Mouse (Mus musculus) frontal cortex, postnatal 10 days (tissue): ENCODE measurements around the gene Tmc4.
A peak's percentile ranks its signal among the peaks of the same experiment; 100 is the strongest.
"Not testable (repeated sequence)": the region's sequence is repeated elsewhere in the genome, so short reads cannot be mapped to it uniquely, and the experiment has no call there.

Experiments
- DNase-seq, 2 experiments: peaks; one replicate each; pipeline ENCODE4 v3.0.0; 2022; ENCODE audit warnings: low spot score in 2 of 2, mixed read lengths in 1 of 2

Tmc4 gene

DNA sequence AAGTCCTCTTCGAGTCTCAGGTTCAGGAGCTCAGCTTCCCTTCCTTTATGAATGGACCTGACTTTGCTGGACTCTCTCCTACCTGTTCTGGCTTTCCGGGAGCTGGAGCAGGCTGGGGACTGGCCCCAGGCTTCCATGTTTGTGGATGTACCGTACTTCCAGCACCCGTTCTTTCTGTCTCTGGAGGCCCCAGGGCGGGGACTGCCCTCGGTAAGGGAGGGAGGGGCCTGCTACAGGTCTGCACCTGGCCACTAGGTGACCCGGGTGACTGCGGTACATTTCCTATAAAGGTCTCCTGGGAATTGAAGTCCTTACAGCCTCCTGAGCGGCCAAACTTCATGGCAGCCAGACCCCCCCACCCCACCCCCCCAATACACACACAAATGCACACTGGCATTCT is at the start of gene Tmc4:
Gene Tmc4 (minus strand): TSS at position 212 of the 400 bp plus-strand sequence.
- DNase-seq, result no peak

DNA sequence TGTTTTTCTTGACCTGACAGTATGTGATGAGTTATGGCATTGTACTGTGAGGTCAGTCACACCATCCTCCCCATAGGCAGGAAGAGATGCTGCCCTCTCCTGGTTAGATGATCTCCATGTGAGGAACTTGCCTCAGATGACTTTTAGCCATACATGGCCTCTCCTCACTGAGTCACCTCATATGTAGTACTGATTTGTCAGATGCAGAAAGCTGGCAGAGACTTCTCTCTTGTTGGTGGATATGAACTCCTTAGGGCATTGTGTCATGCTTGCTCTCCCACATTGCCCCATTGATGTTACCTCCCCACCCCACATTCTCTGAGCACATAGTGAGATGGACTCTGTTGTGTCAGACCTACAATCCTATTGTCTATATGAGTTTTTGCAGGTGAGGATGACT is 48.1 kb upstream of the Tmc4 start:
- DNase-seq, result not testable (repeated sequence)

DNA sequence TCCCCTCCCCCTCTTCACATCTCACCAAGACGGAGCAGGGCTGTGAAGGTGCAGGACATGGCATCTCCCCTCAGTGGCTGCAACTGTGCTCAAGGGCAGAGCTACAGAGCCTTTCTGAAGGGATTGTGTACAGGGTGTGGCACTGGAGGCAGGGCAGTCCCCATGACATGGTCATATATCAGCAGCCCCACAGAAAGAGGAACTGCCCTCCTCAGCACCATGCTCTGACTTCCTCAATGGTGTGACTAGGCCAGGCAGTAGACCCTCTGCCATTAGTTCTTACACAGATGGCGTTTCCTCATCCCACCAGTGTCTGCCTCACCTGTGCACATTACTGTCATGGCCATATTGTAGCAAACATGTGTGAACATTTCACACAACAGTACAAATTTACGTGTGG is 42.9 kb upstream of the Tmc4 start, which contains the start of gene Pirb:
Gene Pirb (minus strand): TSS at position 124 of the 400 bp plus-strand sequence.
- DNase-seq, result not testable (repeated sequence)

DNA sequence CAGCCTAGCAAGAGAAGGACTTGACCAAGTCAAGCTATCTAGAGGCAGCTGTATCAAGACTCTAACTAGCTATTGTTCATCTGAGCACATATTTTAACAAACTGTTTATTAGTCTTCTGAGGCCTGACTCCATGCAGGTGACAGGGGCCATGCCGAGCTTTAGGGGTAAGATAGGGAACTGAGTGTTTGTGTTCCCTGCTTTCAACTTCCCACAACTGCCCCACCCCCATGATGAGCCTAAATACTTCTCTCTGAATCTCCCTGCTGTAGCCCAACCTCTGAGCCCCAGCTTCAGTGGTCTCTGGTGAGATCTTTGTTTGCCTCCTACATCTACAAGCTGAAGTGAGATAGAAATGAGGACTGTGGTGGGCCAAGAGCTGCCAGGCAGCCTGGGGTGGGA is 37.9 kb upstream of the Tmc4 start:
- DNase-seq, result no peak

DNA sequence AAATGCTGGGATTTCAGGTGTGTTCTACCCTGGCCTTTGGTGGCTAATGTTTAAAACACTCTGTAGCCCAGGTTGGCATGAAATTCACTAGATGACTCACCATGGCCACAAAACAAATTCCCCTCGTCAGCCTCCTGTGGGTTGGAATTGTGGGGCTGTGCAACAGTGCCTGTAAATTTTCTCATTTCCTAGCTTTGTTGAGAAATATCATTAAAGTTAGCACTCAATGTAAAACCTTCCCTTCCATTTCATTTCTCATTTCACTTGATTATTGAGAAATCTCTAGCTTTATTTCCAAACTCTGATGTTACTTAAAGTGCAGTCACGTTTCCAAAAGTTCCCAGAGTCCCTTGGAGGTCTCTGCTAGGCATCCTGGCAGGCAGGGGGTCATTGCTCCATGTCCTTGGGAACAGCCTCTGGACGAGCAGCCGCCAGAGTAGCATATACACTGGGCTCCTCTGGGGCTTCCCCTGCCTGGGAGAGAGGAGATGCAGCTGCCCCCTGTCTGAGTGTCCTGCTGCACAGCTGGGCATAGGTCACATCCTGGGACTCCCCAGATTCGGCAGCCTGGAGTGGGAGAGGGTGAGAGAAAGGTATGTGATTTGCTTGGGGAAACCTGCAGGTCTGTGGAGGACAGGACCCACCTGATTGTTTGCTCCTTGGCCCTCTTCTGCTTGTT is 35.0 kb upstream of the Tmc4 start:
- no peak for DNase-seq

DNA sequence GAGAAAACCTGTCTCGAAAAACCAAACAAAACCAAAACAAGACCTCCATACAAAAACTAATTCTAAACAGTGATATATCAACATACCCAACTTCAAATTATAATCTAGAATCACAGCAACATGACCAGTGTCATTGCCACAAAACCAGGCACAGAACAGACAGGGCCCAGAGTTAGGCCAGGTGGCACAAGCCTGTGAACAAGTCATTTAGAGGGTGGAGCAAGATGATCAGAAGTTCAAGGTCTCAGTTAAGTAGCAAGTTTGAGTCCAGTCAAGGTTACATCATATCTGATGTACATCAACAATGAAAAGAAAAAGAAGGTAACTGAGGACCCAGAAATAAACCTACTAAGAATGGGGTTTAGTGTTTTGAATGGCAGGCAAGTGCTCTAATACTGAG is 31.6 kb upstream of the Tmc4 start:
- DNase-seq, result no peak

DNA sequence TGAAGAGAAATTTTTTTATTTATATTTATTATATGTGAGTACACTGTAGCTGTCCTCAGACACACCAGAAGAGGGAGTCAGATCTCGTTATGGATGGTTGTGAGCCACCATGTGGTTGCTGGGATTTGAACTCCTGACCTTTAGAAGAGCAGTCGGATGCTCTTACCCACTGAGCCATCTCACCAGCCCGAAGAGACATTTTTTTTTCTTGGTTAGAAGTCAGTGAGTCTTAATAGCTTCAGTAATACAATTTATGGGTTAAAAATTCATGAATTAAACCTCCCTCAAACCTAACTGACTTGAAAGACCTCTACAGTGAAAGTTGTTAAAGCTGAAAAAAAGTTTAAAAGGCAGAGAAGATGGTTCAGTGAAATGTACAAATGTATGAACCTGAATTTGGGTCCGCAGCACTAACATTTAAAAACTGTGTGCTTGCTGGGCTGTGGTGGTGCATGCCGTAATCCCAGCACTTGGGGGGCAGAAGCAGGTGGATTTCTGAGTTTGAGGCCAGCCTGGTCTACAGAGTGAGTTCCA is 31.2 kb upstream of the Tmc4 start:
- not testable (repeated sequence) for DNase-seq

DNA sequence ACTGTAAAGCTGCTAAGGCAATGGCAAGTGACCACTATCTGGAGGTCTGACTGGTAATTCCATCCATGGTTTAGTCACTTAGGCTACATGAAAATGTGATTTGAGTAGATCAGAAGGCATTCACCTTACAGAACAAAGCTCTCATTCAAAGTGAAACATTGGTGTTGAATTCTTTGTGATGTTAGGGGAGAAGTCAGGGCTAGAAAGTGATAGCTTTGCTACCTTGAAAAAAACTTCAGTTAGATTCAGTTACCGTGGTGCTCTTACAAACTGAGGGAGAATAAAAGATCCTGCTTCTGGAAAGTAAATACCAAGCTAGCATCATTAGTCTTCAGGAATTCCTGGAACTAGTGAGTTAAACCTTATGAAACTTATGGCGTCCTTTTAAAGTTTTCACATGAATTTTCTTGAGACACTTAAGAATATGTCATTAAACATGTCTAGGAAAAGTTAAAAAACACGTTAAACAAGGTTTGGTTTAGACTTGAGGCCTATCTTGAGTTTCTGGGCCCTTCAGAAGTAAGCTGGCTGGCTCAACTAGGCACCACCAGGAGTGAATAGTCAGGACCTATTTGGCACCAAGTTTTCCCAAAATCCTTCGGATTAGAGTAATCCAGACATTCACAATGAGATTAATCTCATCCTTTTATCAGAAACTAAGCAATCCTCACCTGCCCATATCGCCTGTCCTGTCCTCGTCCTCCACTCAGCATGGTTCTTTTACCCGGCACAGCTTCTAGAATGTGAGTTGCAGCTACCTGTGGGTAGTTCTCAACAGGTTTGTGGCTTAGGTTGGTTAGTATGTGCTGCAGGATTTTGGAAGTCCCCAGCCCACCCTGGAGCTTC is 30.4 kb upstream of the Tmc4 start:
- DNase-seq, result no peak

DNA sequence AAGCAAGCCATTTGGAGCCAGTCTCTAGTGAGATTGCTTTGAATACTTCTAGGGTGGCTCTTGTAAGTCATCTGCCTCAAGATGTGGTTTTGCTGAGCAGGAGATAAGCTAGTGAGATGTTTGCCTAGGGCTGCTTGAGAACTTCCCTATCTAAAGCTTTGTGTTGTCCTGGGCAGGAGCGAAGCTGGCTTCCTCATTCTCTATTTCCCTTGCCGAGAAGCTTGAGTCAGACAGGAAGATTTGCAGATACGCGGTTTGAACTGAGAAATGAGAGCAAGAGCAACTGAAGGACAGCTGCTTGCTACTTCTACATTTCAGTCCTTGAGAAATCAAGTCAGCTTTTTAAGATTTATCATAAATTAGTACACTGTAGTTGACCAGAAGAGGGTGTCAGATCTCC is 29.7 kb upstream of the Tmc4 start:
- no peak for DNase-seq

DNA sequence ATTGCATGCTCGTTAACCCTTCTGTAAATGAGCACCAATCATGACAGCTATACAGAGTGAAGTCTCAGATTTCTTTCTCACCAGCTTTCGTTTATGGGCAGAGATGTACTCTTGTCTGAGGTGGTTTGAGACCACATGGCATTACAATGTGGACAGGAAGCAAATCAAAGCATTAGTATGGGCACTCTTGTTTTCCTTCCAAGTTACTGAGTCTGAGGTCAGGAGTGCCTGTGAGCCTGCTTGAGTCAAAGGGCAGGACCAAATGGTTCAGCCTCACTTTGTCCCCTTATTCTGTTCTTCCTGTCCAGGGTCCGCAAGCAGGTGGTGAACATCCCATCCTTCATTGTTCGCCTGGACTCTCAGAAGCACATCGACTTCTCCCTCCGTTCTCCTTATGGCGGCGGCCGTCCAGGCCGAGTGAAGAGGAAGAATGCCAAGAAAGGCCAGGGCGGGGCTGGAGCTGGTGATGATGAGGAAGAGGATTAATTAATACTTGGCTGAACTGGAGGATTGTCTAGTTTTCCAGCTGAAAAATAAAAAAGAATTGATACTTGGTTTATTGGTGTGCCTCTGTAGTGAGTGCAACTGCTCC is 29.1 kb upstream of the Tmc4 start:
- DNase-seq, result no peak

DNA sequence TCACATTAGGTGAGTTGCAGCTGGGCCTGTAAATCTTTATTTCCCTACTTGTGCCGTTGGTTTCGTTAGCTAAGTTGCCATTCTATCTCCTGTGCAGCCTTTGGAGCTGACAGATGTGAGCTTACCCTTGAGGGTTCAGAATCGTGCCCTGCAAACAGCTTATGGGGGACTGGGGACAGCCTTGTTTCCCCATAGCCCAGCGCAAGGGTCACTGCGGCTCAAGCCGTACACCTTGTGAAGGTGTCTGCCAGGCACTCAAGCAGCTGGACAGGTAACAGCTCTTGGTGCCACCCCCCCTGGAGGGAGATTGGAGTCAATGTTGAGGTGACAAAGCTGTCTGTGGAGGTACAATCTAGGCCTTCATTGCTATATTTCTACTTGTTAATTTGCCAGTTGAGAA is 28.6 kb upstream of the Tmc4 start:
- DNase-seq, result no peak

DNA sequence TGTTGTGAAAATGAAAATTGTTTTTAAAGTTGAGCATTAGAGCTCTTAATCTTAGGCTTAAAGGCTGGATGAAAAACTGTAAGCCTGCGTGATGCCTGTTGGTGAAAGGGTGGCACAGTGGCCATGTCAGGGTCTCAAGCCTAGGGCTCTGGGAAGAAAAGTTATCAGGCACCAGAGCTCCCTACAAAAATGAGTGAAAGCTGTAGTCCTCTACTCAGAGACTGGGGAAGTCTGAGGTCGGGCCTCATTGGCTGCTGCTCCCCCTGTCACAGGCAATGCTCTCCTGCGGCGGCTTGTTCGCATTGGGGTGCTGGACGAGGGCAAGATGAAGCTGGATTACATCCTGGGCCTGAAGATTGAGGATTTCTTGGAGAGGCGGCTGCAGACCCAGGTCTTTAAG is 28.1 kb upstream of the Tmc4 start:
- DNase-seq, result not testable (repeated sequence)

DNA sequence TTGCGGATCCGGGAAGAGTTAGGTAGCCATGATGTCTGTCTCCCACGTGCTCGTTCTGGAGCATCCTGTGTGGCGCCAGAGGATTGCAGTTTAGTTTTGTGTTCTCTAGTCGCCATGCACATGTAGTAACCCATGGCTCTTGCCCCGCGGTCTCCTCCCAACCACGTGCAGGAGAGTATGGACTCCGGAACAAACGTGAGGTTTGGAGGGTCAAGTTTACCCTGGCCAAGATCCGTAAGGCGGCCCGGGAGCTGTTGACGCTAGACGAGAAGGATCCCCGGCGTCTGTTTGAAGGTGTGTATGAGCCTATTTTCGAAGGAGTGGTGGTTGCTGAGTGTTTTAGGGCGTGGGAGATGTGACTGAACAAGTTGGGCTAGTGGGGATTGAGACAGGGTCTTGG is 27.1 kb upstream of the Tmc4 start:
- DNase-seq, result no peak

DNA sequence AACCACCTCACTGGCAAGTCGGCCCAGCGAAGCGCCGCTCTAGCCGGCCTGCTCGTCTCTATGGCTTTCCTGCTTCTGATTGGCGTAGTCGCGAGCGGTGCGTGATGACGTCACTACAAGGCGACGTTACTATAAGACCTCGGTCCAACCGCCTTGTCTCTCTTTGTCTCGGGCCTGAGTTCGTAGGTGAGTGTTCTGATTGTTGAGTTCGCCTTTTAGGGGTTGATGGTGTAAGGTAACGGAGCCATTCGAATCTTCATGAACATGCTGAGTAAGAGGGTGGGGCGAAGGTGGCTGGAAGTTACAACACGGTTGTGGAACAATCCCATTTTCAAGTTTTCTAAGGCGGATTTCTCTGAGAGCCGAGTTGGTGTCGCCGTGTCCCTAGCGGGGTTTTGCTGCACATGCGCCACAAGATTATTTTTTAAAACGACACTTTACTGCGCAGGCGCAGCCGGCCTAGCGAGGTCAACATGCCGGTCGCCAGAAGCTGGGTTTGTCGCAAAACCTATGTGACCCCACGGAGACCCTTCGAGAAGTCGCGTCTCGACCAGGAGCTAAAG is 26.6 kb upstream of the Tmc4 start, which contains the start of gene Rps9:
Gene Rps9 (plus strand): TSS at position 115 of the 563 bp plus-strand sequence.
- peak; percentile 94 to 96 for DNase-seq

DNA sequence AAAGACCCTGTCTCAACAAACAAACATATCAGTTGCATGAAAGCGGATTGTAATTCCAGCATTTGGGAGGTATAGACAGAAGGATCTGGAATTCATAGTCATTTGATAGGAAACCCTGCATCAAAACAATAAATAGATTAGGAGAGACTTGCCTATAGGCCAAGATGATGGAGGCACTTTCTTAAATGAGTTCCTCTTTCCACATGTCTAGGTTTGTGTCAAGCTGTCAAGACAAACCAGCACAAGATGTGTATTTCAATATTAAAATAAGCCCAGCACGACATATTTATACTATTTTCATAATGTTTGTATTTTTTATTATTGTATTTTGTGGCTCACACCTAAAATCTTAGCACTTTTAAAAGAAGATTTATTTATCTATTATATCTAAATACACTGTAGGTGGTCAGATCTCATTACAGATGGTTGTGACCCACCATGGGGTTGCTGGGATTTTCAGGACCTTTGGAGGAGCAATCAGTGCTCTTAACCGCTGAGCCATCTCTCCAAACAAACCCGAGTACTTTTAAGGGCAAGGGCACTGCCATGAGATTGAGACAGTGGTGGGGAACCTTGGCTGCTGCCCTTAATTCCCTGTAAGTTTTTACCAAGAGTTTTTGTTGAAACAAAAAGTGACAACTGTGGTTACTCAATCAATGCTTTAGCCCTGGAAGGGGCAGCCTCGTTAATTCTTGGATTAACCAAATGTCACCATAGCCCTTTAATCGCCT is 26.0 kb upstream of the Tmc4 start:
- no peak for DNase-seq

DNA sequence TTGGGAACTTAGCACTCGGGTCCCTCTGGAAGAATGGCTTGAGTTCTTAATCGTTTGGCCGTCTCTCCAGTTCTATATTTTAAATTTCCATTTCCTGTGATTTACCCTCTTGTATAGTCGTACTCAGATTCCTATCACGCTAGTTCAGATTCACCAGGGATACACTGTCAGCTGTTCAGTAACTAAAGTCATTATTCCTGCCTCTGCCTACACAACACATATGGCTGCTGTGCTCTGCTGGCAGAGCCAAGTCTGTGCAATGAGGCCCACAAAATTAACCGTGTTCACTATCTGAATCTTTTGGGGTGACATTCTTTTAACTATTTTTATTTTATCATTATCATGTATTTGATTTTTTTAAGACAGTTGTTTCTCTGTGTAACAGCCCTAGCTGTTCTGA is 21.1 kb upstream of the Tmc4 start:
- DNase-seq, result no peak

DNA sequence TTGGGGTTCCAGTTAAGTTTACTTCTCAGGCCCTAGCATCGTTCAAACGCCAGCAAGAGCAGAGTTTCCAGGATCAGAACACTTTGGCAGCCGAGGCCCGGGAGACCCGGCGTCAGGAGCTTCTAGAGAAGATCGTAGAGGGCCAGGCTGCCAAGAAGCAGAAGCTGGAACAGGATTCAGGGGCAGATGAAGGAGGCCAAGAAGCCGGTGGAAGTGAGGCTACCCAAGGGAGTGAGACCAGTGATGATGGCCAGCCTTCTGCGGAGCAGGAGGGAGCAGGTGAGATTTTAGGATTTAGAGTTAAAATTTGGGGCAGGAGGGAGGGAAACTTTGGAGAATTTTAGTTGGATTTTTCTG is 17.6 kb upstream of the Tmc4 start:
- DNase-seq, result not testable (repeated sequence)

DNA sequence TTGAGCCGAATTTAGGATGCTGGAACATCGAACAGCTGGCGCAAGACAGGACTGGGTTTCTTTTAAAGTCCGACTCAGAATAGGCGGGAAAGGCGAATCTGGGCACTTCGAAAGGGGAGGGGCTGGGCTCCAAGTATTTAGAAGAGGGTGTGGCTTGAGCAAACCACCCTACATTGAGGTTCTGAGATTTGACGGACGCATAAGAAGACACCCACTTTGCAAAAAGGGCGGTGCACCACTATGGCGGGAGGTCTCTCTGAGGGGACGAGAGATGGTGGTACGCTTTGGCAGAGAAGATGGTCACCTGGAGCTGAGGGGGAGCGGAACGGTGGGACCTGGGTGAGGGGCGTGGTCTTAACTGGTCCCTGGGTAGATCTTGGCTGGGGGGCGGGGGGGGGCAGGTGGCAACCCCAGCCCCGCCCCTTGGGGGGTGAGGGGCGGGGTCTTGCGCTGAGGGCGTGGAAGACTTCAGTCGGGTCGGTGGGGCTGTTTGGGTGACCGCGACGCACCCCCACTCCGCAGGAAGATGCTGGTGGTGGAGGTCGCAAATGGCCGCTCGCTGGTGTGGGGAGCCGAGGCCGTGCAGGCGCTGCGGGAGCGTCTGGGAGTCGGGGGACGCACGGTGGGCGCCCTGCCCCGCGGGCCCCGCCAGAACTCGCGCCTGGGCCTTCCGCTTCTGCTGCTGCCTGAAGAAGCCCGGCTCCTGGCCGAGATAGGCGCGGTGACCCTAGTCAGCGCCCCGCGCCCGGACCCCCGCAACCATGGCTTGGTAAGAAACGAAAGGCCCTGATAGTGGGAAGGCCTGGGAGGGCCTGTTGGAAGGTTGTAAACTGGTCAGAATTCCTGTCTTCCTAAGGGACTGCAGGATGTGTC is 17.0 kb upstream of the Tmc4 start:
- DNase-seq, result peak; percentile 74 to 75

DNA sequence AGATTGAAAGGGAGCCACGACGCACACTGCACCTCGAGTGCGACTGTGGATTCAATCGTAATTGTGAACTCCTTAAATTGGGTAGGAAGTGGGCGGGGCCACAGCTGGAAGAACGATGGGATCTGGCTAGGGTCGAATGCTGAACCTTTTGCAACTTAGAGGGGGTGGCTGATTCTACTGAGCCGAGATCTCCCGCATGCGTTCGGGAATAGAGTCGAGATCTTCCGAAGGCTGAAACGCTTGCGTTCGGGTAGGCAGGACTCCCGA is 16.4 kb upstream of the Tmc4 start:
- no peak for DNase-seq

DNA sequence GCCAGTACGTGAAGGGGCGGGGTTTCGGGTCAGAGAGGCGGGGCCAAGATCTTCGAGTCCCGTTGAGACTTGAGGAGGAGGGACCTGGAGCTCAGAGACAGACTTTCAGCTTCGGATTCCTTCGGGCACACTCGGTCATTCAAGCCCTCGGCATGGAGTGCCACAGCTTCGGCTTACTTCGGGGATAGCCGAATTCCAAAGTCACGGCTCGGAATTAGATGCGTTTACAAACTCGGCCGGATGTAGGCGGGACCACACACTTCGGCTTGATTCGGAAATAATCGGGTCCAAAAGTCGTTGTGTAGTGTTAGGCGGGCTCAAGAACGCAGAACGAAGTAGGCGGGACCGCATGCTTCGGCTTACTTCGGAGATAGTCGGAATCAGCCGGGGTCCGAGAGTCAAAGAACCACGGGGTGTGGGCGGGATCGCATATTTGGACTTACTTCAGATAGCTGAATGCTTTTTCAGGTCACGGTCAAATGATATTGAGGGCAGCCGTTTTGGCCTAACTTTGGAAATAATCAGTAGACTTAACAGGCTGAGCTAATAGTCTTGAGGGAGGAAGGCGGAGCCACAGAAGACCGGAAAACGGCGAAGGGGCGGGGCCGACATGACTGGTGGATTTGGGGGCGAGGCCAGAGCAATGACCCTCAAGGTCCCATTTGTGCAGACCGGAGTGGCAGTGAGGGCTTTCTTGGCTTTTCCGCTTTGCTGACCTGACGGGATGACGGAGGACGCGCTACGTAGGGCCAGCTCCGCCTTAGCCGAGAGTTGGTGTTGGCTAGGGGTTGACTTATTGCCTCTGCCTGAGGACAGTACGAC is 15.8 kb upstream of the Tmc4 start, which contains the start of gene Mboat7:
Gene Mboat7 (minus strand): TSS at position 537 of the 822 bp plus-strand sequence.
- peak; percentile 98 to 99 for DNase-seq
